Mouse (Mus musculus): ENCODE data around the gene Vmn1r17. TPM values are rescaled to one million over a fixed set of nuclear protein-coding genes. Genes with fewer than 3 reads are reported as not detected.

Vmn1r17 gene
- polyA plus RNA-seq (2015; fragmentation: Nextera tagmentation; extraction: Ambion mirVana), result not detected in 2 replicates

DNA sequence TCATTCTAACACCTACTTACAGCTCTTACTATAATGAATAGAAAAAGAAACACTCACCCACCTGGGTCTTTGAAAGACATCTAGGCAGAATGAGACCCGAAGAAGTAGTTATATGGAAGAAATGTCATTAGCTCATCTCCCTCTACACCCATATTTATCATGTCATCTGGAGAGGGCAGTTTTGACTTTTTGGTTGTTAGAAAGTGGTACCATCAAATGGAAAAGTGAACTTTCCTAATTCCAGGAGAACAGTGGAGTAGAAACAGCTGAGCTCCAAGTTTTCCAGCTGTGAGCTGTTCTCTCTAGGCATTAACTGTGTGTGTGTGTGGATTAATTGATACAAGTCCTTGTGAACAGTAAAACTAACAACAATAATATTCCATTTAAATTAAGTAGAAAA, at the start of gene Vmn1r17:
TSS of gene Vmn1r17 (minus strand) at position 101 of the 400 bp plus-strand sequence.

DNA sequence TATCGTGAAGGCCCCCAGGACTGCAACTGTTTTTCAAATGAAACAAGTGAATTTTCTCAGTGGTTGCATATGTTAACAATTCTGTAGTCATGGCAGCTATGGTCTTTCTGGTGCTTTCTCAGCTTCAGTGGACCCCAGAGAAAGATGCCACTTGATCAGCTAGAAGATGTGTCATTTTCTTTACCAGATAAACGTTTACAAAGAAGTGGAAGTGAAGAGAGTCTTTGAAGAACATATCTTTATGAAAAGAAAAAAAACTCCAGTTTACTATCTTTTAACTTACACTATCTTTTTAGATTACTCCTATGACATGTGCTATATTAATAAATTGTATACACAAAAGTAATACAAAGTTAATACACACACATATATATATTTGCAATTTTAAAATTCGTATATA, 40.0 kb upstream of the Vmn1r17 start, which contains the start of gene Vmn1r19:
TSS of gene Vmn1r19 (plus strand) at position 301 of the 400 bp plus-strand sequence.

DNA sequence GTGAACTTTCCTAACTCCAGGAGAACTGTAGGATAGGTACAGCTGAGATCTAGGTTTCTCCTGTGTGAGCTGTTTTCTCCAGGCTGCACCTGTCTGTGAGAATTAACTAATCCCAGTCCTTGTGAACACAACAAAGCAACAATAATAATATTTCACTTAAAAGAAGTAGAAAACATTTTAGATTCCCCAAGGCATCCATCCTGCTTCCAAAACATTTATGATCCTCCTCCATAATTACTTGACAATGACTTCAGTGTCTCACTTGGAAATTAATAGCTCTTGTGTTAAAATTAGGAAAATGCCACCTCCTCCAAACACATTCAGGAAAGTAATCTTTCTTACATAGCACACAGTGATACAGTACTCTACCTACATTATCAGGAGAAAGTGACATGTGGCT, 32.2 kb upstream of the Vmn1r17 start, which contains the start of gene Vmn1r18:
TSS of gene Vmn1r18 (minus strand) at position 101 of the 400 bp plus-strand sequence.

DNA sequence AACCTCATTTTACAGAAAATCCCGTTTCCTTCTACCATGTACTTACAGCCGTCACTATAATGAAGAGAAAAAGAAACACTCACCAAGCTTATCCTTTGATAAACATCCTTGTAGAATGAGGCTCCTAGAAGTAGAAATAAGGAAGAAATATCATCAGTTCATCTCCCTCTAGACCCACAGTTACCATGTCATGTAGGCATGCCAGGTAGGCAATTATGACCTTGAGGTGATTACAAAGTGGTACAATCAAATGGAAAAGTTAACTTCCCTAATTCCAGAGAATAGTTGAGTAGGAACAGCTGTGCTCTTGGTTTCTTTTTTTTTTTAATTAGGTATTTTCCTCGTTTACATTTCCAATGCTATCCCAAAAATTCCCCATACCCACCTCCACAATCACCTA, 34.1 kb downstream of the Vmn1r17 start, which contains the start of gene Vmn1r16:
TSS of gene Vmn1r16 (minus strand) at position 101 of the 400 bp plus-strand sequence.

Other genes with a start within 250 kb of the Vmn1r17 start
- gene Vmn1r11, start 230.3 kb downstream of the Vmn1r17 start, polyA plus RNA-seq (2015; fragmentation: Nextera tagmentation; extraction: Ambion mirVana), result not detected in 2 replicates
- gene Vmn1r12, start 206.8 kb downstream of the Vmn1r17 start, polyA plus RNA-seq (2015; fragmentation: Nextera tagmentation; extraction: Ambion mirVana), result not detected in 2 replicates
- not detected in 2 replicates for gene Vmn1r13, start 160.4 kb downstream of the Vmn1r17 start, polyA plus RNA-seq (2015; fragmentation: Nextera tagmentation; extraction: Ambion mirVana)
- not detected in 2 replicates for gene Vmn1r14, start 132.0 kb downstream of the Vmn1r17 start, polyA plus RNA-seq (2015; fragmentation: Nextera tagmentation; extraction: Ambion mirVana)
- not detected in 2 replicates for gene Vmn1r15, start 105.8 kb downstream of the Vmn1r17 start, polyA plus RNA-seq (2015; fragmentation: Nextera tagmentation; extraction: Ambion mirVana)
- not detected in 2 replicates for gene Vmn1r16, start 34.2 kb downstream of the Vmn1r17 start, polyA plus RNA-seq (2015; fragmentation: Nextera tagmentation; extraction: Ambion mirVana)
- gene Vmn1r18, start 32.1 kb upstream of the Vmn1r17 start, polyA plus RNA-seq (2015; fragmentation: Nextera tagmentation; extraction: Ambion mirVana), result not detected in 2 replicates
- gene Vmn1r19, start 40.1 kb upstream of the Vmn1r17 start, polyA plus RNA-seq (2015; fragmentation: Nextera tagmentation; extraction: Ambion mirVana), result not detected in 2 replicates
- gene Vmn1r20, start 65.2 kb upstream of the Vmn1r17 start, polyA plus RNA-seq (2015; fragmentation: Nextera tagmentation; extraction: Ambion mirVana), result not detected in 2 replicates
- gene Ppm1k, start 171.7 kb upstream of the Vmn1r17 start, polyA plus RNA-seq (2015; fragmentation: Nextera tagmentation; extraction: Ambion mirVana), result 4.9 and 8.1 TPM in 2 replicates
- 7.4 and 10.1 TPM in 2 replicates for gene Herc6, start 217.3 kb upstream of the Vmn1r17 start, polyA plus RNA-seq (2015; fragmentation: Nextera tagmentation; extraction: Ambion mirVana)